Mouse (Mus musculus): ENCODE results near the gene Stxbp1. TPM values are rescaled to one million over a fixed set of nuclear protein-coding genes. Genes with fewer than 3 reads are reported as not detected.
A peak's percentile ranks its signal among the peaks of the same experiment; 100 is the strongest.

The Stxbp1 gene
- polyA plus RNA-seq, 1 experiment from 2014 or later = 16.2 TPM

DNA sequence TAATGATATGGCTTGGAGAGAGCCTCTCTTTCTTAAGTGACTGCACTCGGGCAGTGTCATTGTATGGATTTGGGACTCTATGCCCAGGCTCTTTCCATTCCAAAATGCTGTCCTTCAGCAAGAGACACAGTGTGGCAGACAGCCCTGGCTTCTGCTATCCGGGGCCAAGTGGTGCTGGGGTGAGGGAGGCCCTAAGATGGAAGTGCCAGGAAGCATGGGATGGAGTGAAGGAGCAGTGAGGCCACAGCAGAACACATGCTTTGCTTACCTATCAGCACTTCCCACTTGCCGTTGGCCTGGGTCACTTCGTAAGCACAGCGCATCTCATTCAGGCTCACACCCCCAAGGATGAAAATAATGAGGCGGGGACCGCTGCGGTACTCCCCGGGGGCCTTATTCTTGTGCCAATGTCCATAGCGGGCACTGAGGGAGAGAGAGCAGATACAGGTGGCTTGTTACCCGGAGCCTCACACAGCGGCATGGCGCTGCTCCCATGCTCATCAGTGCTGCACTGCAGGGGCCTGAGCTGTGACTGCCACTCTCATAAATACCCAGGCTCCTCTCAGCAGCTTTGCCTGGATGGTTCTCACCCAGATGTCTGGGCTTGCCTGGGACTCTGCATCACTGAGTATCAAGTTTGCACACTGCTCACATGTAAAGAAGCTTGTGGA is 51.2 kb downstream of the Stxbp1 start:
- WGBS = 91% methylated on average over 13 of the region's 13 CpGs
- Histone ChIP-seq H3K27ac (ENCODE audit: low read depth, low read length) (no peak overlapping the region), H3K9ac (ENCODE audit: low read depth, low read length) (no peak overlapping the region), H3K4me3 (ENCODE audit: low read length) (no peak overlapping the region), H3K27me3 (ENCODE audit: control insufficient read depth, insufficient read depth, low read length) (no peaks in the 10 kb centered on the region), H3K9me3 (ENCODE audit: control insufficient read depth, low read length) (no peaks in the 10 kb centered on the region), H3K4me1 (ENCODE audit: control insufficient read depth, insufficient read depth, low read length) (no peaks in the 10 kb centered on the region), H3K36me3 (ENCODE audit: control insufficient read depth, insufficient read depth, low read length) (peaks cover 12% of the 10 kb centered on the region; the same call in 1 of the 2 replicates), H3K4me2 (replicated peaks; ENCODE audit: low read depth, low read length) (no peak overlapping the region)
- ATAC-seq (ENCODE audit: low FRiP score, low TSS enrichment) = no peak

DNA sequence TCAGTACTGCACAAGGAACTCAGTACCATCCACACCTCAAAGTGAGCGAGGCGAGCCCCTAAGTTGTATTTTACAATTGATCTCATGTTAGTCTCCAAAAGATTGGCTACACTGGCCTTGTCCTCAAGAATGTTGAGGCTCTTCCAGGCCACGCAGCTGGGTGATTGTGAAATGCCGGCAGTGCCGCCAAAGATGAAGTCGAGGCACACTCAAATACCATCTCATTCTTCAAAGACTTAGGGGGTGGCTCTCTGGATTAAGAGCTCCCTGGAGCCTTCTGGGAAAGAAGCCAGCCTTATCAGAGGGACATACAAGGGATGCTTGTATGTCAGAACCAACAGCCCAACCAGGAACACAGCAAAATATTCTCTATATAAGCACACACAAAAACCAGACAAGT is 55.7 kb downstream of the Stxbp1 start:
- 86% methylated on average over 6 of the region's 6 CpGs for WGBS
- ATAC-seq (ENCODE audit: low FRiP score, low TSS enrichment) = no peak
- peaks cover 10% of the 10 kb centered on the region; the same call in 1 of the 2 replicates for H3K36me3 ChIP-seq (ENCODE audit: control insufficient read depth, insufficient read depth, low read length)

GRCm38 (mm10) chr2:32788581-32788980 is 58.5 kb downstream of the Stxbp1 start:
- Histone ChIP-seq H3K27me3 (ENCODE audit: control insufficient read depth, insufficient read depth, low read length) (no peaks in the 10 kb centered on the region), H3K27ac (ENCODE audit: low read depth, low read length) (no peak overlapping the region), H3K4me1 (ENCODE audit: control insufficient read depth, insufficient read depth, low read length) (no peaks in the 10 kb centered on the region), H3K9ac (ENCODE audit: low read depth, low read length) (no peak overlapping the region), H3K9me3 (ENCODE audit: control insufficient read depth, low read length) (no peaks in the 10 kb centered on the region), H3K4me2 (replicated peaks; ENCODE audit: low read depth, low read length) (no peak overlapping the region), H3K36me3 (ENCODE audit: control insufficient read depth, insufficient read depth, low read length) (peaks cover 2% of the 10 kb centered on the region; the same call in 1 of the 2 replicates), H3K4me3 (ENCODE audit: low read length) (no peak overlapping the region)
- no peak for ATAC-seq (ENCODE audit: low FRiP score, low TSS enrichment)
- WGBS = 51% methylated on average over 2 of the region's 2 CpGs

More for the DNA sequence above, 55.7 kb downstream of the Stxbp1 start:
- Histone ChIP-seq H3K9ac (ENCODE audit: low read depth, low read length) (no peak overlapping the region), H3K27ac (ENCODE audit: low read depth, low read length) (no peak overlapping the region), H3K27me3 (ENCODE audit: control insufficient read depth, insufficient read depth, low read length) (no peaks in the 10 kb centered on the region), H3K4me1 (ENCODE audit: control insufficient read depth, insufficient read depth, low read length) (no peaks in the 10 kb centered on the region), H3K4me3 (ENCODE audit: low read length) (no peak overlapping the region), H3K4me2 (replicated peaks; ENCODE audit: low read depth, low read length) (no peak overlapping the region), H3K9me3 (ENCODE audit: control insufficient read depth, low read length) (no peaks in the 10 kb centered on the region)

GRCm38 (mm10) chr2:32787176-32787575 is 59.9 kb downstream of the Stxbp1 start:
- WGBS = 59% methylated on average over 6 of the region's 6 CpGs
- Histone ChIP-seq H3K36me3 (ENCODE audit: control insufficient read depth, insufficient read depth, low read length) (0 out of 2 replicates have a peak, but pooled peaks cover 2% of the 10 kb centered on the region), H3K9ac (ENCODE audit: low read depth, low read length) (no peak overlapping the region), H3K27me3 (ENCODE audit: control insufficient read depth, insufficient read depth, low read length) (no peaks in the 10 kb centered on the region), H3K4me2 (replicated peaks; ENCODE audit: low read depth, low read length) (no peak overlapping the region), H3K27ac (ENCODE audit: low read depth, low read length) (no peak overlapping the region), H3K4me3 (ENCODE audit: low read length) (no peak overlapping the region), H3K9me3 (ENCODE audit: control insufficient read depth, low read length) (no peaks in the 10 kb centered on the region), H3K4me1 (ENCODE audit: control insufficient read depth, insufficient read depth, low read length) (no peaks in the 10 kb centered on the region)
- ATAC-seq (ENCODE audit: low FRiP score, low TSS enrichment) = no peak

GRCm38 (mm10) chr2:32784048-32784681 is 62.9 kb downstream of the Stxbp1 start, which contains the start of gene Cfap157:
TSS of gene Cfap157 (minus strand) at chr2:32784428.
- Histone ChIP-seq H3K4me3 (ENCODE audit: low read length) (no peak within 1 kb of the TSS), H3K4me1 (ENCODE audit: control insufficient read depth, insufficient read depth, low read length) (no peaks in the 10 kb centered on the region), H3K27me3 (ENCODE audit: control insufficient read depth, insufficient read depth, low read length) (no peaks in the 10 kb centered on the region), H3K36me3 (ENCODE audit: control insufficient read depth, insufficient read depth, low read length) (no peaks in the 10 kb centered on the region), H3K27ac (ENCODE audit: low read depth, low read length) (no peak within 1 kb of the TSS), H3K9me3 (ENCODE audit: control insufficient read depth, low read length) (no peaks in the 10 kb centered on the region), H3K4me2 (replicated peaks; ENCODE audit: low read depth, low read length) (no peak within 1 kb of the TSS), H3K9ac (ENCODE audit: low read depth, low read length) (no peak within 1 kb of the TSS)
- 73% methylated on average over 4 of the region's 4 CpGs for WGBS
- no peak for ATAC-seq (ENCODE audit: low FRiP score, low TSS enrichment)

DNA sequence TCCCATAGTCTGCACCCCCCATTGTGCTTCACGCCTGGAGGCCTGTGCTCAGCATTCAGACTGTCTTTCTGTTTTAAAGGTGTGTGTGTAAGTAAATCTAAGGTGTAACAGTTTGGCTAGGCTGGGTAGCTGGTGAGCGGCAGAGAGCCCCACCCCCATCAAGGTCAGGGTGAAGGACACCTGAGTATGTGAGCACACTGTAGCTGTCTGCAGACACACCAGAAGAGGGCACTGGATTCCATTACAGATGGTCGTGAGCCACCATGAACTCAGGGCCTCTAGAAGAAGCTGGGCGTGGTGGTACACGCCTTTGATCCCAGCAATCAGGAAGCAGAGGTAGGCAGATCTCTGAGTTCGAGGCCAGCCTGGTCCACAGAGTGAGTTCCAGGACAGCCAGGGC is 65.3 kb downstream of the Stxbp1 start:
- WGBS = 75% methylated on average over 6 of the region's 6 CpGs
- ATAC-seq (ENCODE audit: low FRiP score, low TSS enrichment) = no peak

GRCm38 (mm10) chr2:32779714-32780113 is 67.3 kb downstream of the Stxbp1 start:
- no peak overlapping the region for H3K9ac ChIP-seq (ENCODE audit: low read depth, low read length)
- H3K27me3 ChIP-seq (ENCODE audit: control insufficient read depth, insufficient read depth, low read length) = no peaks in the 10 kb centered on the region
- H3K4me2 ChIP-seq (replicated peaks; ENCODE audit: low read depth, low read length) = no peak overlapping the region
- no peak overlapping the region for H3K27ac ChIP-seq (ENCODE audit: low read depth, low read length)
- no peak for ATAC-seq (ENCODE audit: low FRiP score, low TSS enrichment)
- no peak overlapping the region for H3K4me3 ChIP-seq (ENCODE audit: low read length)
- 86% methylated on average over 6 of the region's 6 CpGs for WGBS
- H3K36me3 ChIP-seq (ENCODE audit: control insufficient read depth, insufficient read depth, low read length) = no peaks in the 10 kb centered on the region
- no peaks in the 10 kb centered on the region for H3K9me3 ChIP-seq (ENCODE audit: control insufficient read depth, low read length)
- H3K4me1 ChIP-seq (ENCODE audit: control insufficient read depth, insufficient read depth, low read length) = peaks cover 6% of the 10 kb centered on the region; the same call in 1 of the 2 replicates

More for the DNA sequence above, 65.3 kb downstream of the Stxbp1 start:
- H3K9me3 ChIP-seq (ENCODE audit: control insufficient read depth, low read length) = no peaks in the 10 kb centered on the region
- no peaks in the 10 kb centered on the region for H3K36me3 ChIP-seq (ENCODE audit: control insufficient read depth, insufficient read depth, low read length)
- no peak overlapping the region for H3K4me3 ChIP-seq (ENCODE audit: low read length)
- H3K4me2 ChIP-seq (replicated peaks; ENCODE audit: low read depth, low read length) = no peak overlapping the region
- H3K27me3 ChIP-seq (ENCODE audit: control insufficient read depth, insufficient read depth, low read length) = no peaks in the 10 kb centered on the region
- no peak overlapping the region for H3K27ac ChIP-seq (ENCODE audit: low read depth, low read length)
- no peaks in the 10 kb centered on the region for H3K4me1 ChIP-seq (ENCODE audit: control insufficient read depth, insufficient read depth, low read length)
- H3K9ac ChIP-seq (ENCODE audit: low read depth, low read length) = no peak overlapping the region

DNA sequence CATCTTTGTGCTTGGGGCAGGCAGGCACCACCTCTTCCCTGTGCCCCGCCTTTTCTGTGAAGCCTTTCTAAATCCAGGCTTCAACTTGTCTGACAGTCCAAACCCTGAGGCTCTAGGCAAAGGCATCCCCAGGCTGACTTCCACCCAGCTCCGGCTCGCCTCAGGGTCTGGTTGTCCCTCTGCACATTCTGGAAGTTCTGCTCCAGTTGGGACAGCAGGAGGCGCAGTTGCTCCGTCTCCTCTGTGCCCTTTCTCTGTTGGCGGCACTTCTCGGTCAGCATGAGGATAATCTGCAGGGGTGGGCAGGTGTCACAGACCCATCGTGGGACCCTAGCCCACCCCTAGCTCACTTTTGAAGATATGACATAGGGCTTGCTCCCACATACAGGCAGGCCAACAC is 67.9 kb downstream of the Stxbp1 start:
- Histone ChIP-seq H3K27me3 (ENCODE audit: control insufficient read depth, insufficient read depth, low read length) (no peaks in the 10 kb centered on the region), H3K4me1 (ENCODE audit: control insufficient read depth, insufficient read depth, low read length) (peaks cover 6% of the 10 kb centered on the region; the same call in 1 of the 2 replicates), H3K36me3 (ENCODE audit: control insufficient read depth, insufficient read depth, low read length) (no peaks in the 10 kb centered on the region), H3K9ac (ENCODE audit: low read depth, low read length) (0 out of 2 replicates have a peak overlapping the region, but pooled peaks have one; percentile 18), H3K4me2 (replicated peaks; ENCODE audit: low read depth, low read length) (no peak overlapping the region), H3K4me3 (ENCODE audit: low read length) (no peak overlapping the region), H3K9me3 (ENCODE audit: control insufficient read depth, low read length) (no peaks in the 10 kb centered on the region), H3K27ac (ENCODE audit: low read depth, low read length) (no peak overlapping the region)
- no peak for ATAC-seq (ENCODE audit: low FRiP score, low TSS enrichment)
- 26% methylated on average over 8 of the region's 8 CpGs for WGBS

GRCm38 (mm10) chr2:32778081-32778480 is 69.0 kb downstream of the Stxbp1 start:
- Histone ChIP-seq H3K4me2 (replicated peaks; ENCODE audit: low read depth, low read length) (no peak overlapping the region), H3K27ac (ENCODE audit: low read depth, low read length) (no peak overlapping the region), H3K9me3 (ENCODE audit: control insufficient read depth, low read length) (no peaks in the 10 kb centered on the region), H3K4me3 (ENCODE audit: low read length) (no peak overlapping the region), H3K27me3 (ENCODE audit: control insufficient read depth, insufficient read depth, low read length) (no peaks in the 10 kb centered on the region), H3K36me3 (ENCODE audit: control insufficient read depth, insufficient read depth, low read length) (no peaks in the 10 kb centered on the region), H3K4me1 (ENCODE audit: control insufficient read depth, insufficient read depth, low read length) (peaks cover 6% of the 10 kb centered on the region; the same call in 1 of the 2 replicates), H3K9ac (ENCODE audit: low read depth, low read length) (no peak overlapping the region)
- no peak for ATAC-seq (ENCODE audit: low FRiP score, low TSS enrichment)
- 94% methylated on average over 6 of the region's 6 CpGs for WGBS
